Mouse (Mus musculus) hindbrain, embryonic 15.5 days (tissue): ENCODE results near the gene Fam71d. TPM values are rescaled to one million over a fixed set of nuclear protein-coding genes. Genes with fewer than 3 reads are reported as not detected.

Source experiments
- ATAC-seq: fragments of 200-750 bp; cut with Nextera tagmentation; 2 replicates; pipeline ENCODE4 v1.8.0; 2017; ENCODE audit warnings: low read depth, moderate number of reproducible peaks, moderate TSS enrichment; ENCODE audit not compliant: low FRiP score
- H3K27ac ChIP-seq: fragments of 300-500 bp; sonication (generic); replicated peaks from 2 replicates; pipeline ENCODE4 v1.5.1; 2015; ENCODE audit warnings: mild to moderate bottlenecking, inconsistent platforms
- H3K27me3 ChIP-seq: fragments of 300-500 bp; sonication (generic); 2 replicates; pipeline ENCODE4 v1.6.1; 2015; ENCODE audit warnings: control low read depth, inconsistent platforms
- H3K36me3 ChIP-seq: fragments of 300-500 bp; sonication (generic); 2 replicates; pipeline ENCODE4 v1.6.1; 2015; ENCODE audit warnings: control low read depth, inconsistent platforms
- H3K4me1 ChIP-seq: fragments of 300-500 bp; sonication (generic); replicated peaks from 2 replicates; pipeline ENCODE4 v1.6.1; 2015; ENCODE audit warnings: control low read depth, inconsistent platforms
- H3K4me2 ChIP-seq: fragments of 300-500 bp; sonication (generic); 2 replicates; pipeline ENCODE4 v1.6.1; 2015; ENCODE audit warnings: moderate library complexity, mild to moderate bottlenecking, inconsistent platforms
- H3K4me3 ChIP-seq: fragments of 300-500 bp; sonication (generic); 2 replicates; pipeline ENCODE4 v1.5.1; 2015; ENCODE audit warnings: mild to moderate bottlenecking, inconsistent platforms
- H3K9ac ChIP-seq: fragments of 300-500 bp; sonication (generic); 2 replicates; pipeline ENCODE4 v1.6.1; 2015; ENCODE audit warnings: inconsistent platforms
- H3K9me3 ChIP-seq: fragments of 300-500 bp; sonication (generic); 2 replicates; pipeline ENCODE4 v1.6.1; 2016; ENCODE audit warnings: control low read depth, inconsistent platforms
- WGBS: fragments of 180-500 bp; shearing (Covaris S2); methylation state at CpG from one replicate; pipeline ENCODE4 v1.1.7; 2015; 5-methylcytosine and 5-hydroxymethylcytosine counted together
- polyA plus RNA-seq: library from polyadenylated mRNA; unstranded; fragments of >200 nt; fragmentation: Nextera tagmentation; extraction: Ambion mirVana; gene quantifications from 2 replicates; pipeline ENCODE4 v1.2.1, GENCODE M21; 2015

Fam71d gene
- 0.18 and 0.26 TPM in 2 replicates for polyA plus RNA-seq

- Histone ChIP-seq H3K27me3 (no peaks in the 10 kb centered on the region), H3K4me1 (no peaks in the 10 kb centered on the region), H3K4me2 (no peak within 1 kb of the TSS), H3K27ac (no peak within 1 kb of the TSS), H3K36me3 (no peaks in the 10 kb centered on the region), H3K4me3 (no peak within 1 kb of the TSS), H3K9me3 (no peaks in the 10 kb centered on the region), H3K9ac (no peak within 1 kb of the TSS)
- ATAC-seq: no peak
- WGBS: 74% methylated on average over 1 of the region's 1 CpGs
These were observed at the start of gene Fam71d for GRCm38 (mm10) chr12:78691325-78691724. Gene Fam71d, plus strand, starts transcription at chr12:78691535.

- WGBS: 90% methylated on average over 2 of the region's 2 CpGs
- Histone ChIP-seq H3K4me1 (no peaks in the 10 kb centered on the region), H3K9me3 (no peaks in the 10 kb centered on the region), H3K4me2 (no peak overlapping the region), H3K4me3 (no peak overlapping the region), H3K27me3 (no peaks in the 10 kb centered on the region), H3K27ac (no peak overlapping the region), H3K9ac (no peak overlapping the region), H3K36me3 (0 out of 2 replicates have a peak, but pooled peaks cover under 1% of the 10 kb centered on the region)
- no peak for ATAC-seq
These were observed 47.6 kb upstream of the Fam71d start for GRCm38 (mm10) chr12:78643691-78644090.

GRCm38 (mm10) chr12:78645282-78645681 is 46.1 kb upstream of the Fam71d start:
- WGBS: 98% methylated on average over 1 of the region's 1 CpGs
- Histone ChIP-seq H3K4me3 (no peak overlapping the region), H3K36me3 (no peaks in the 10 kb centered on the region), H3K4me2 (no peak overlapping the region), H3K9ac (no peak overlapping the region), H3K4me1 (no peaks in the 10 kb centered on the region), H3K27me3 (no peaks in the 10 kb centered on the region), H3K27ac (no peak overlapping the region), H3K9me3 (no peaks in the 10 kb centered on the region)
- no peak for ATAC-seq

GRCm38 (mm10) chr12:78659718-78660304 is 31.5 kb upstream of the Fam71d start:
- 70% methylated on average over 2 of the region's 2 CpGs for WGBS
- H3K4me3 ChIP-seq: no peak overlapping the region
- no peaks in the 10 kb centered on the region for H3K27me3 ChIP-seq
- ATAC-seq: no peak
- H3K9ac ChIP-seq: no peak overlapping the region
- H3K4me2 ChIP-seq: no peak overlapping the region
- H3K27ac ChIP-seq: no peak overlapping the region
- no peaks in the 10 kb centered on the region for H3K4me1 ChIP-seq
- H3K9me3 ChIP-seq: no peaks in the 10 kb centered on the region
- peaks cover 4% of the 10 kb centered on the region; the same call in 1 of the 2 replicates for H3K36me3 ChIP-seq

GRCm38 (mm10) chr12:78678101-78678806 is 13.1 kb upstream of the Fam71d start:
- Histone ChIP-seq H3K36me3 (no peaks in the 10 kb centered on the region; the same call in 1 of the 2 replicates), H3K9ac (no peak overlapping the region), H3K4me3 (no peak overlapping the region), H3K9me3 (no peaks in the 10 kb centered on the region), H3K27me3 (no peaks in the 10 kb centered on the region), H3K27ac (no peak overlapping the region), H3K4me2 (no peak overlapping the region), H3K4me1 (no peaks in the 10 kb centered on the region)
- ATAC-seq: no peak
- 89% methylated on average over 5 of the region's 5 CpGs for WGBS

GRCm38 (mm10) chr12:78678807-78679189 is 12.5 kb upstream of the Fam71d start:
- ATAC-seq: no peak
- Histone ChIP-seq H3K4me3 (no peak overlapping the region), H3K36me3 (no peaks in the 10 kb centered on the region; the same call in 1 of the 2 replicates), H3K4me2 (no peak overlapping the region), H3K9ac (no peak overlapping the region), H3K27me3 (no peaks in the 10 kb centered on the region), H3K9me3 (no peaks in the 10 kb centered on the region), H3K4me1 (no peaks in the 10 kb centered on the region), H3K27ac (no peak overlapping the region)
- 90% methylated on average over 2 of the region's 2 CpGs for WGBS

GRCm38 (mm10) chr12:78681048-78681447 is 10.3 kb upstream of the Fam71d start:
- 92% methylated on average over 2 of the region's 2 CpGs for WGBS
- Histone ChIP-seq H3K4me3 (no peak overlapping the region), H3K4me2 (no peak overlapping the region), H3K9me3 (no peaks in the 10 kb centered on the region), H3K36me3 (no peaks in the 10 kb centered on the region; the same call in 1 of the 2 replicates), H3K4me1 (no peaks in the 10 kb centered on the region), H3K27me3 (no peaks in the 10 kb centered on the region), H3K9ac (no peak overlapping the region), H3K27ac (no peak overlapping the region)
- no peak for ATAC-seq

GRCm38 (mm10) chr12:78682279-78682678 is 9.1 kb upstream of the Fam71d start:
- H3K27ac ChIP-seq: no peak overlapping the region
- WGBS: 82% methylated on average over 4 of the region's 4 CpGs
- H3K36me3 ChIP-seq: no peaks in the 10 kb centered on the region; the same call in 1 of the 2 replicates
- no peaks in the 10 kb centered on the region for H3K4me1 ChIP-seq
- H3K9ac ChIP-seq: no peak overlapping the region
- no peak overlapping the region for H3K4me2 ChIP-seq
- H3K4me3 ChIP-seq: no peak overlapping the region
- no peaks in the 10 kb centered on the region for H3K27me3 ChIP-seq
- ATAC-seq: no peak
- no peaks in the 10 kb centered on the region for H3K9me3 ChIP-seq

- 79% methylated on average over 1 of the region's 1 CpGs for WGBS
- Histone ChIP-seq H3K9ac (no peak overlapping the region), H3K9me3 (no peaks in the 10 kb centered on the region), H3K4me1 (no peaks in the 10 kb centered on the region), H3K36me3 (no peaks in the 10 kb centered on the region; the same call in 1 of the 2 replicates), H3K4me3 (no peak overlapping the region), H3K27me3 (no peaks in the 10 kb centered on the region), H3K4me2 (no peak overlapping the region), H3K27ac (no peak overlapping the region)
- no peak for ATAC-seq
These were observed 5.6 kb upstream of the Fam71d start for GRCm38 (mm10) chr12:78685669-78686215.

- H3K27me3 ChIP-seq: no peaks in the 10 kb centered on the region
- no peaks in the 10 kb centered on the region for H3K4me1 ChIP-seq
- no peak overlapping the region for H3K9ac ChIP-seq
- 87% methylated on average over 5 of the region's 5 CpGs for WGBS
- H3K36me3 ChIP-seq: no peaks in the 10 kb centered on the region
- H3K4me3 ChIP-seq: no peak overlapping the region
- no peaks in the 10 kb centered on the region for H3K9me3 ChIP-seq
- no peak for ATAC-seq
- H3K4me2 ChIP-seq: no peak overlapping the region
- no peak overlapping the region for H3K27ac ChIP-seq
These were observed 2.5 kb upstream of the Fam71d start for GRCm38 (mm10) chr12:78688876-78689275.

- no peak for ATAC-seq
- Histone ChIP-seq H3K4me3 (no peak overlapping the region), H3K4me2 (no peak overlapping the region), H3K9me3 (no peaks in the 10 kb centered on the region), H3K27me3 (no peaks in the 10 kb centered on the region), H3K9ac (no peak overlapping the region), H3K27ac (no peak overlapping the region), H3K4me1 (no peaks in the 10 kb centered on the region), H3K36me3 (no peaks in the 10 kb centered on the region)
- WGBS: 92% methylated on average over 2 of the region's 2 CpGs
These were observed 1.9 kb downstream of the Fam71d start for GRCm38 (mm10) chr12:78693281-78693680.

- Histone ChIP-seq H3K9ac (no peak overlapping the region), H3K27me3 (no peaks in the 10 kb centered on the region), H3K27ac (no peak overlapping the region), H3K4me1 (no peaks in the 10 kb centered on the region), H3K9me3 (no peaks in the 10 kb centered on the region), H3K4me2 (no peak overlapping the region), H3K4me3 (no peak overlapping the region), H3K36me3 (no peaks in the 10 kb centered on the region)
- no peak for ATAC-seq
- 86% methylated on average over 2 of the region's 2 CpGs for WGBS
These were observed 26.4 kb downstream of the Fam71d start for GRCm38 (mm10) chr12:78717783-78718182.
